Mouse (Mus musculus): ENCODE data around the gene Rnf103.

DNA sequence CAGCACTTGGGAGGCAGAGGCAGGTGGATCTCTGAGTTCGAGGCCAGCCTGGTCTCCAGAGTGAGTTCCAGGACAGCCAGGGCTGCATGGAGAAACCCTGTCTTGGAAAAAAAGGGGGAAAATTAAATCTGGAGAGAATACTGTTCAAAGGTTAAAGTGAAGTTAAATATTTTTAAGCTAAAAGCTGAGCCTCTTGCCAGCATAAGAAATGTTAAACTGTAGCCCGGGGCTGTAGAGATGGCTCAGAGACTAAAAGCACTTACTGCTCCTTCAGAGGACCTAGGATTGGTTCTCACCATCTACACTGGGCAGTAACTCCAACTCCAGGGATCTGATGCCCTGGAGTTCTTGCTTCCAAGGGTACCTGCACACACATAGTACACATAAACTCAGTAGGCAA is 63.1 kb downstream of the Rnf103 start:
- no peak for TF ChIP-seq CTCF (IDR thresholded peaks at IDR 0.05; ENCODE audit: low read depth, low read length)
- no peak for TF ChIP-seq POLR2A (IDR thresholded peaks at IDR 0.05; ENCODE audit: insufficient read depth, low read length)
